Mouse (Mus musculus) heart, embryonic 11.5 days (tissue): ENCODE results near the gene Kirrel. TPM values are rescaled to one million over a fixed set of nuclear protein-coding genes. Genes with fewer than 3 reads are reported as not detected.

Experiments
- ATAC-seq: fragments of 200-750 bp; cut with Nextera tagmentation; replicated peaks from 2 replicates; pipeline ENCODE4 v1.8.0; 2017; ENCODE audit warnings: moderate library complexity; ENCODE audit not compliant: insufficient number of reproducible peaks, low FRiP score, low TSS enrichment
- H3K27ac ChIP-seq: fragments of 300-500 bp; sonication (generic); 2 replicates; pipeline ENCODE4 v1.5.1; 2014; ENCODE audit warnings: mild to moderate bottlenecking, low read depth, low read length
- H3K27me3 ChIP-seq: fragments of 300-500 bp; sonication (generic); 2 replicates; pipeline ENCODE4 v1.6.1; 2014; ENCODE audit warnings: mild to moderate bottlenecking, low read length, mixed read lengths; ENCODE audit not compliant: control insufficient read depth, insufficient read depth
- H3K36me3 ChIP-seq: fragments of 300-500 bp; sonication (generic); 2 replicates; pipeline ENCODE4 v1.6.1; 2014; ENCODE audit warnings: mild to moderate bottlenecking, low read length, moderate library complexity, mixed read lengths; ENCODE audit not compliant: control insufficient read depth, insufficient read depth
- H3K4me1 ChIP-seq: fragments of 300-500 bp; sonication (generic); 2 replicates; pipeline ENCODE4 v1.6.1; 2014; ENCODE audit warnings: low read length; ENCODE audit not compliant: control insufficient read depth, insufficient read depth
- H3K4me2 ChIP-seq: fragments of 300-500 bp; sonication (generic); 2 replicates; pipeline ENCODE4 v1.6.1; 2014; ENCODE audit warnings: mild to moderate bottlenecking, moderate library complexity
- H3K4me3 ChIP-seq: fragments of 300-500 bp; sonication (generic); 2 replicates; pipeline ENCODE4 v1.5.1; 2014; ENCODE audit warnings: low read depth, low read length
- H3K9ac ChIP-seq: fragments of 300-500 bp; sonication (generic); 2 replicates; pipeline ENCODE4 v1.6.1; 2014; ENCODE audit warnings: mild to moderate bottlenecking, low read depth, low read length, moderate library complexity
- H3K9me3 ChIP-seq: fragments of 300-500 bp; sonication (generic); replicated peaks from 2 replicates; pipeline ENCODE4 v1.6.1; 2016; ENCODE audit warnings: low read length; ENCODE audit not compliant: control insufficient read depth
- WGBS: fragments of 180-500 bp; shearing (Covaris S2); extraction: QIAGEN DNeasy Blood & Tissue Kit; methylation state at CpG from one replicate; pipeline ENCODE4 v1.1.7; 2014; ENCODE audit not compliant: insufficient replicate concordance; 5-methylcytosine and 5-hydroxymethylcytosine counted together
- polyA plus RNA-seq: library from polyadenylated mRNA; unstranded; fragments of >200 nt; fragmentation: Nextera tagmentation; extraction: Ambion mirVana; gene quantifications from 2 replicates; pipeline ENCODE4 v1.2.1, GENCODE M21; 2014

The Kirrel gene
- polyA plus RNA-seq, 1 experiment from 2014 or later: 12.6 TPM

- no peak for ATAC-seq
- Histone ChIP-seq H3K4me3 (peak overlapping the region; percentile 78), H3K9ac (peak overlapping the region; percentile 93), H3K4me2 (peak overlapping the region; percentile 89), H3K27ac (peak overlapping the region; percentile 91), H3K27me3 (no peaks in the 10 kb centered on the region), H3K36me3 (no peaks in the 10 kb centered on the region), H3K4me1 (peaks cover 52% of the 10 kb centered on the region), H3K9me3 (no peaks in the 10 kb centered on the region)
- under 1% methylated on average over 15 of the region's 15 CpGs for WGBS
Observed at GRCm38 (mm10) chr3:87172351-87173102, 2.0 kb downstream of the Kirrel start.

DNA sequence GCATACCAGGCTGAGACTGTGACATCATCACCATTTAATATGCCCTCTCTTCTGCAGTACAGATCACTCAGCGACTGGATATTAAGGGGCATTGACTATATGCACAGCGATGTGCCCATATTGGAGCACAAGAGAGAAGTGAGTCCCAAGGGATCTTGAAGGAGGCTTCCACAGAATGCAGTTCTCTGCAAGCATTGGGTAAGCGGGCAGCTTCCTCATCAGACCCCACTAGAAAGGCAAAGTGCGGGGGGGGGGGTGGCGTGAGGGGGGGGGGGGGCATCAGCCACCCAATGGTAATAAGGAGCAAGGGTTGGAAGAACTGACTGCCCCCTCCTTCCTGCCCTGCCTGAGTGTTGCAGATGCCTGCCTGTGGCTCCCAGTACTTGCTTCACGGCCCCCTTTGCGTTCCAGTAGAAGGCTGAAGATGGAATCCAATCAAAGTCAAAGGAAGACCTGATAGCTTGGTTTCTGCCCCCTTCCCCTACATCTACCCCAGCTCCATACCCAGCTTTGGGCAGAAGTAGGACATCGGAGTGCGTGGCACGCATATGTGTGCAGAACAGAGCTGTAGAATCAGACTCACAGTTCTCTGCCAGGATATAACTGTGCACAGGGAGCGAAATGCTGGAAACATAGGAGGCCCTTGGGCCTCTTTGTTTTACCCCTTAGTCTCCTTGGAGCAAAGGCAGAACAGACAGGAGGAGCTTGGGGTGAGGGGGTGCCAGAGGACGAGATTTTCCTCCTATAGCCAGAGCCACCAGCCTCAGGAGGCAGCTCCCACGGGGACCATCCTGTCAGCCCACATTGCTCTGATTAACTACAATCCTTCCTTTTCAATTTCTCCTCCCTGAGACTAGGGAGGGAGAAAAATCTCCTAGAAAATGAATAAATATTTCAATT is 3.1 kb downstream of the Kirrel start:
- peak overlapping the region; percentile 93 for H3K9ac ChIP-seq
- no peak for ATAC-seq
- peak overlapping the region; percentile 89 for H3K4me2 ChIP-seq
- no peaks in the 10 kb centered on the region for H3K27me3 ChIP-seq
- peak overlapping the region; percentile 78 for H3K4me3 ChIP-seq
- H3K36me3 ChIP-seq: no peaks in the 10 kb centered on the region
- no peak overlapping the region for H3K27ac ChIP-seq
- peaks cover 58% of the 10 kb centered on the region for H3K4me1 ChIP-seq
- H3K9me3 ChIP-seq: no peaks in the 10 kb centered on the region
- 32% methylated on average over 12 of the region's 13 CpGs for WGBS

- Histone ChIP-seq H3K27me3 (no peaks in the 10 kb centered on the region), H3K9me3 (no peaks in the 10 kb centered on the region), H3K4me3 (no peak overlapping the region), H3K36me3 (no peaks in the 10 kb centered on the region; the same call in 1 of the 2 replicates), H3K9ac (no peak overlapping the region), H3K4me1 (peaks cover 64% of the 10 kb centered on the region), H3K4me2 (no peak overlapping the region), H3K27ac (no peak overlapping the region)
- ATAC-seq: no peak
- WGBS: 26% methylated on average over 5 of the region's 5 CpGs
Observed at GRCm38 (mm10) chr3:87169402-87170015, 5.0 kb downstream of the Kirrel start.

DNA sequence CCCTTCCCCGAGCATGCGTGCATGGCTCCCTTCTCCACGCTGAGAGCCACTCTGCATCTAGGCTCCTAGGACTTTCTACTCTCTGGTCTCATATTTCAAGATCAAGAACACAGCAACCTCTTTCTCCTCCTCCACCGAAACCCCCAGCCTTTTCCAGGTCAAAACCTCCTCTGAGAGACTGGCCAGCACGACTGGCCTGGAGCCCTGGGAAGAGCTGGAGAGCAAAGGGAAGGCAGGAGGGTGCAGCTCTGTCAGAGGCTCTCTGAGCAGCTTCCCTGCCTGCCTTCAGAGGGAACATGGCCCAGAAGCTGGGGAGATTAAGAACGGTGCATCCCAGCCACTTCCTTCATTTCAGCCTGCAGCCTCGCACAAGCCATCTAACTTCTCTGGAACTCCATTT is 5.8 kb downstream of the Kirrel start:
- Histone ChIP-seq H3K4me1 (peaks cover 70% of the 10 kb centered on the region), H3K27ac (0 out of 2 replicates have a peak overlapping the region, but pooled peaks have one; percentile 18)
- 34% methylated on average over 7 of the region's 7 CpGs for WGBS

DNA sequence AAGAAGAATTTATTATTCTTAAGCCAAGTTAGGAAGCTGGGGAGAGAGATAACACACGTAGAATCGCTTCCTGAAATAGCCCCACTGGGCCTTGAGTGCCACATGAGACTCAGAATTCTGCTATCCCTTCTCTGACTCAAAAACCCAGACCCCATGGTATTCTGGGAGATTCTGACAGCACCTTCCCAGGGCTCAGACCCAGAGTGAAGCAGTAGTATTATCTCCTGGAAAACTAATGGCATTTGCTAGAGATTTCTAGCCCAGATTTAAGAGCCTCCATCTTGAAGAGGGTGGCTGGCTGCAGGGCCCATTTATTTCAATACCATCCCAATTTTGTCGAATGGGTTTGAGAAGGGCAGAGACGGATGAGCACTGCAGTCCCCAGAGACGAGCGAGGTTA is 6.9 kb downstream of the Kirrel start:
- Histone ChIP-seq H3K4me2 (no peak overlapping the region; the same call in 1 of the 2 replicates), H3K9me3 (no peaks in the 10 kb centered on the region), H3K9ac (no peak overlapping the region), H3K27me3 (no peaks in the 10 kb centered on the region), H3K4me3 (no peak overlapping the region), H3K36me3 (no peaks in the 10 kb centered on the region; the same call in 1 of the 2 replicates), H3K4me1 (peaks cover 77% of the 10 kb centered on the region), H3K27ac (no peak overlapping the region)
- ATAC-seq: no peak
- WGBS: 56% methylated on average over 6 of the region's 6 CpGs

More for the DNA sequence above, 5.8 kb downstream of the Kirrel start:
- Histone ChIP-seq H3K9ac (no peak overlapping the region), H3K4me3 (no peak overlapping the region), H3K27me3 (no peaks in the 10 kb centered on the region), H3K4me2 (no peak overlapping the region), H3K36me3 (no peaks in the 10 kb centered on the region; the same call in 1 of the 2 replicates), H3K9me3 (no peaks in the 10 kb centered on the region)
- no peak for ATAC-seq

GRCm38 (mm10) chr3:87165291-87165881 is 9.2 kb downstream of the Kirrel start:
- no peaks in the 10 kb centered on the region; the same call in 1 of the 2 replicates for H3K36me3 ChIP-seq
- WGBS: 28% methylated on average over 8 of the region's 8 CpGs
- H3K9ac ChIP-seq: peak overlapping the region; percentile 39; the same call in 1 of the 2 replicates
- H3K27ac ChIP-seq: peak overlapping the region; percentile 77
- H3K27me3 ChIP-seq: no peaks in the 10 kb centered on the region
- peak overlapping the region; percentile 36 for H3K4me2 ChIP-seq
- ATAC-seq: peak; percentile 43; the same call in 1 of the 2 replicates
- peaks cover 76% of the 10 kb centered on the region for H3K4me1 ChIP-seq
- H3K9me3 ChIP-seq: no peaks in the 10 kb centered on the region
- H3K4me3 ChIP-seq: no peak overlapping the region

DNA sequence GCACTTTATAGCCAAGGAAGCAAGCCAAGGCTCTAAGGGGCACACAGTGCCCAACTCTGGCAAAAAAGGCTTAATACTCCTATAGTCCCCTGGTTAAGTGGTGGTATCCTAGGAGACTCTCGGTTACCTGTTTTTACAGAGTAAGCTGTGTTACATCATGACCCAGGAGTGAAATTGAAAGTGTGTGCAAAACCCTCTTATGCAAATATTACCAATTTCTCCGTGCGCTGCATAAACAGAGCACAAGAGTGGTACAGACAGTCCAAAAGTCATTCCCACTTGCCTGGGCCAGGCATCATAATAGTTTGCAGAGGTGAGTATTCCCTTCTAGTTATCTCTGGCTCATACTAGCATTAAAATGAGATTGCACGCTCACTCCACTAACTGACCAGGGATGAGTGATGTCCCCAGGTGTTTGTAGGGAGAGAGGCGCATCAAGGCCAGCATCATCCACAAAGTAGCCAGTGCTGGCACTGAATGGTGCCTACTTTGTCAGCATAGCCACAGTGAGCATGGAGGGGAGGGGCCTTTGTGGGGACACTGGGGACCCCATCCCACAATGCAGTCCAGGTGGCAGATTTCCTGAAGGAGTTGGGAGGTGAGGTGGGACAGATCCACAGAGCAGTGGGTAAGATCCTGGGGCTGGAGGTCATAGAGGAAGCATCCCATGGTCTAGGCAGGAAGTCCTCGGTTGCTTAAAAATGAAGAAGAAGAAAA is 10.3 kb downstream of the Kirrel start:
- no peak for ATAC-seq
- Histone ChIP-seq H3K9me3 (no peaks in the 10 kb centered on the region), H3K27me3 (no peaks in the 10 kb centered on the region), H3K4me3 (no peak overlapping the region), H3K4me1 (peaks cover 69% of the 10 kb centered on the region), H3K9ac (peak overlapping the region; percentile 39; the same call in 1 of the 2 replicates), H3K36me3 (no peaks in the 10 kb centered on the region; the same call in 1 of the 2 replicates), H3K27ac (peak overlapping the region; percentile 74; the same call in 1 of the 2 replicates), H3K4me2 (no peak overlapping the region; the same call in 1 of the 2 replicates)
- 82% methylated on average over 6 of the region's 6 CpGs for WGBS
